Mouse (Mus musculus): ENCODE measurements around the gene Atf7.
"Not testable (repeated sequence)": the region's sequence is repeated elsewhere in the genome, so short reads cannot be mapped to it uniquely, and the experiment has no call there.

The Atf7 gene

GRCm38 (mm10) chr15:102624970-102625686 lies at the start of gene Atf7, which contains the start of gene Gm28047:
Atf7 (minus strand) TSS chr15:102625464.
Gm28047 (minus strand) TSS chr15:102625067.
- peak; percentile 100 for DNase-seq (ENCODE audit: low spot score in 2 of 2)

- DNase-seq (ENCODE audit: low spot score in 2 of 2) = no peak
Measured at GRCm38 (mm10) chr15:102673548-102673947, 48.3 kb upstream of the Atf7 start.

- no peak for DNase-seq (ENCODE audit: low spot score in 2 of 2)
Measured at GRCm38 (mm10) chr15:102672215-102673071, 47.2 kb upstream of the Atf7 start, which contains the start of gene Atp5g2. Atp5g2 (minus strand) TSS chr15:102672352.

- DNase-seq (ENCODE audit: low spot score in 2 of 2) = peak; percentile 58 to 69
Measured at GRCm38 (mm10) chr15:102671721-102672214, 46.5 kb upstream of the Atf7 start.

GRCm38 (mm10) chr15:102670767-102671575 lies 45.7 kb upstream of the Atf7 start:
- peak; percentile 93 to 94 for DNase-seq (ENCODE audit: low spot score in 2 of 2)

GRCm38 (mm10) chr15:102670281-102670680 lies 45.0 kb upstream of the Atf7 start:
- DNase-seq (ENCODE audit: low spot score in 2 of 2) = no peak

GRCm38 (mm10) chr15:102669571-102669970 lies 44.3 kb upstream of the Atf7 start:
- DNase-seq (ENCODE audit: low spot score in 2 of 2) = no peak

- DNase-seq (ENCODE audit: low spot score in 2 of 2) = peak; percentile 35 to 51
Measured at GRCm38 (mm10) chr15:102665494-102665893, 40.2 kb upstream of the Atf7 start.

- DNase-seq (ENCODE audit: low spot score in 2 of 2) = no peak
Measured at GRCm38 (mm10) chr15:102663825-102664224, 38.6 kb upstream of the Atf7 start.

- DNase-seq (ENCODE audit: low spot score in 2 of 2) = not testable (repeated sequence)
Measured at GRCm38 (mm10) chr15:102662601-102663000, 37.3 kb upstream of the Atf7 start.

- no peak for DNase-seq (ENCODE audit: low spot score in 2 of 2)
Measured at GRCm38 (mm10) chr15:102657926-102658381, 32.7 kb upstream of the Atf7 start.

GRCm38 (mm10) chr15:102656658-102657057 lies 31.4 kb upstream of the Atf7 start:
- no peak for DNase-seq (ENCODE audit: low spot score in 2 of 2)

GRCm38 (mm10) chr15:102651928-102652660 lies 26.8 kb upstream of the Atf7 start:
- DNase-seq (ENCODE audit: low spot score in 2 of 2) = not testable (repeated sequence)

GRCm38 (mm10) chr15:102651107-102651506 lies 25.8 kb upstream of the Atf7 start:
- DNase-seq (ENCODE audit: low spot score in 2 of 2) = no peak

- no peak for DNase-seq (ENCODE audit: low spot score in 2 of 2)
Measured at GRCm38 (mm10) chr15:102635817-102636216, 10.6 kb upstream of the Atf7 start.

- no peak for DNase-seq (ENCODE audit: low spot score in 2 of 2)
Measured at GRCm38 (mm10) chr15:102634684-102635083, 9.4 kb upstream of the Atf7 start.

GRCm38 (mm10) chr15:102625687-102626055 lies 407 bp upstream of the Atf7 start:
- peak; percentile 71 for DNase-seq (ENCODE audit: low spot score in 2 of 2)

GRCm38 (mm10) chr15:102624291-102624969 lies 834 bp downstream of the Atf7 start:
- DNase-seq (ENCODE audit: low spot score in 2 of 2) = peak; percentile 2 to 6

GRCm38 (mm10) chr15:102623121-102623520 lies 2.1 kb downstream of the Atf7 start:
- DNase-seq (ENCODE audit: low spot score in 2 of 2) = no peak

GRCm38 (mm10) chr15:102622536-102622935 lies 2.7 kb downstream of the Atf7 start:
- DNase-seq (ENCODE audit: low spot score in 2 of 2) = no peak

Measured in spleen, postnatal 36 days (tissue).